Mouse (Mus musculus): Measurements from ENCODE around the gene Eif3b.

The Eif3b gene

GRCm38 (mm10) chr5:140491142-140491541 lies 72.0 kb downstream of the Eif3b start:
- DNase-seq, result no peak

GRCm38 (mm10) chr5:140492684-140493233 lies 73.6 kb downstream of the Eif3b start:
- no peak for DNase-seq
